Comparison of ENCODE assay signal across 8 mouse cellular contexts in genomic region chr3:87886416-87886815, GRCm38 (mm10). TPM values are rescaled to one million over a fixed set of nuclear protein-coding genes. Genes with fewer than 3 reads are reported as not detected.
DNase-seq lines count a peak whose midpoint lies in the region; ATAC-seq and TF ChIP-seq lines count a peak whose summit lies in the region.

No protein-coding gene starts in this region.

- H3K4me2 ChIP-seq in kidney, embryonic 15.5 days, result peak overlapping the region; percentile 65
- H3K4me2 ChIP-seq in hindbrain, embryonic 13.5 days, result peak overlapping the region; percentile 48
- H3K4me2 ChIP-seq in midbrain, embryonic 14.5 days (ENCODE audit: low read length), result peak overlapping the region; percentile 52

- H3K4me3 ChIP-seq in kidney, embryonic 15.5 days (replicated peaks), result peak overlapping the region; percentile 97
- peak overlapping the region; percentile 33; the same call in 1 of the 2 replicates for H3K4me3 ChIP-seq in cortical plate, adult 2 months (ENCODE audit: insufficient read depth, low read length)
- H3K4me3 ChIP-seq in hindbrain, embryonic 13.5 days, result peak overlapping the region; percentile 99
- peak overlapping the region; percentile 42 for H3K4me3 ChIP-seq in midbrain, embryonic 14.5 days (replicated peaks; ENCODE audit: low read depth, low read length)

- H3K9me3 ChIP-seq in kidney, embryonic 15.5 days (replicated peaks), result no peaks in the 10 kb centered on the region; the same call in 1 of the 2 replicates
- H3K9me3 ChIP-seq in hindbrain, embryonic 13.5 days, result no peaks in the 10 kb centered on the region
- no peaks in the 10 kb centered on the region for H3K9me3 ChIP-seq in midbrain, embryonic 14.5 days (ENCODE audit: control insufficient read depth, low read length)

- H3K9ac ChIP-seq in kidney, embryonic 15.5 days, result 0 out of 2 replicates have a peak overlapping the region, but pooled peaks have one; percentile 4
- H3K9ac ChIP-seq in hindbrain, embryonic 13.5 days, result no peak overlapping the region
- H3K9ac ChIP-seq in midbrain, embryonic 14.5 days (replicated peaks; ENCODE audit: low read length), result no peak overlapping the region

- H3K27ac ChIP-seq in kidney, embryonic 15.5 days, result 0 out of 2 replicates have a peak overlapping the region, but pooled peaks have one; percentile 45
- H3K27ac ChIP-seq in cortical plate, adult 2 months (ENCODE audit: insufficient read depth, low read length), result no peak overlapping the region
- H3K27ac ChIP-seq in hindbrain, embryonic 13.5 days, result no peak overlapping the region
- no peak overlapping the region for H3K27ac ChIP-seq in midbrain, embryonic 14.5 days (replicated peaks; ENCODE audit: low read depth, low read length)

- no peak for ATAC-seq in kidney, embryonic 15.5 days (replicated peaks; ENCODE audit: low FRiP score)
- ATAC-seq in hindbrain, embryonic 13.5 days (ENCODE audit: low FRiP score), result no peak
- ATAC-seq in midbrain, embryonic 14.5 days (ENCODE audit: low FRiP score, low TSS enrichment), result no peak

- no peak for TF ChIP-seq CTCF in cortical plate, adult 2 months (IDR thresholded peaks at IDR 0.05; ENCODE audit: extremely low read depth, insufficient read depth, low read length)

- no peak for TF ChIP-seq POLR2A in cortical plate, adult 2 months (IDR thresholded peaks at IDR 0.05; ENCODE audit: extremely low read depth, insufficient read depth, low read length)

- no peak for DNase-seq in kidney, postnatal 25 days
- no peak for DNase-seq in midbrain, embryonic 14.5 days
- DNase-seq in frontal cortex, postnatal 36 days (ENCODE audit: low spot score in 2 of 2), result no peak
- DNase-seq in testis, postnatal 10 days (ENCODE audit: low spot score), result no peak
- DNase-seq in gastrocnemius, adult 18-20 months (ENCODE audit: low spot score), result no peak

- no peaks in the 10 kb centered on the region for H3K27me3 ChIP-seq in kidney, embryonic 15.5 days
- no peaks in the 10 kb centered on the region for H3K27me3 ChIP-seq in hindbrain, embryonic 13.5 days
- H3K27me3 ChIP-seq in midbrain, embryonic 14.5 days (ENCODE audit: control insufficient read depth, insufficient read depth, low read length), result no peaks in the 10 kb centered on the region

- 84% methylated on average over 6 of the region's 6 CpGs for WGBS in kidney, embryonic 15.5 days
- WGBS in hindbrain, embryonic 13.5 days, result 87% methylated on average over 6 of the region's 6 CpGs
- 79% methylated on average over 6 of the region's 6 CpGs for WGBS in midbrain, embryonic 14.5 days

- H3K4me1 ChIP-seq in kidney, embryonic 15.5 days, result peaks cover 19% of the 10 kb centered on the region
- peaks cover 7% of the 10 kb centered on the region; the same call in 1 of the 2 replicates for H3K4me1 ChIP-seq in cortical plate, adult 2 months (ENCODE audit: control insufficient read depth, insufficient read depth, low read length)
- peaks cover 24% of the 10 kb centered on the region for H3K4me1 ChIP-seq in hindbrain, embryonic 13.5 days (replicated peaks)
- H3K4me1 ChIP-seq in midbrain, embryonic 14.5 days (ENCODE audit: control insufficient read depth, insufficient read depth, low read length), result peaks cover 18% of the 10 kb centered on the region

- H3K36me3 ChIP-seq in kidney, embryonic 15.5 days, result peaks cover 1% of the 10 kb centered on the region; the same call in 1 of the 2 replicates
- peaks cover 6% of the 10 kb centered on the region; the same call in 1 of the 2 replicates for H3K36me3 ChIP-seq in hindbrain, embryonic 13.5 days
- H3K36me3 ChIP-seq in midbrain, embryonic 14.5 days (ENCODE audit: control insufficient read depth, insufficient read depth, low read length), result no peaks in the 10 kb centered on the region

RNA-seq across cellular contexts. Expression of gene Prcc, which starts 1.0 kb away (rescaled TPM):
- polyA plus RNA-seq in kidney, embryonic 15.5 days (2015; fragmentation: Nextera tagmentation; extraction: Ambion mirVana), result 14.4 and 16.1 TPM in 2 replicates
- polyA plus RNA-seq in cortical plate, adult 2 months (2012; rRNA removed), result 36.6 and 37.2 TPM in 2 replicates
- polyA plus RNA-seq in hindbrain, embryonic 13.5 days (2015; fragmentation: Nextera tagmentation; extraction: Ambion mirVana), result 15.5 and 15.6 TPM in 2 replicates
- 17.4 and 22.5 TPM in 2 replicates for polyA plus RNA-seq in midbrain, embryonic 14.5 days (2014; fragmentation: Nextera tagmentation; extraction: Ambion mirVana)
- total RNA-seq in gastrocnemius, adult 18-20 months (2021), result 10 to 100 TPM; 48.3 to 55.2 TPM

RNA-seq across cellular contexts. Expression of gene Hdgf, which starts 19.7 kb away (rescaled TPM):
- polyA plus RNA-seq in kidney, embryonic 15.5 days (2015; fragmentation: Nextera tagmentation; extraction: Ambion mirVana), result 221 and 234 TPM in 2 replicates
- 169 and 175 TPM in 2 replicates for polyA plus RNA-seq in cortical plate, adult 2 months (2012; rRNA removed)
- polyA plus RNA-seq in hindbrain, embryonic 13.5 days (2015; fragmentation: Nextera tagmentation; extraction: Ambion mirVana), result 139 and 155 TPM in 2 replicates
- polyA plus RNA-seq in midbrain, embryonic 14.5 days (2014; fragmentation: Nextera tagmentation; extraction: Ambion mirVana), result 157 and 185 TPM in 2 replicates
- total RNA-seq in gastrocnemius, adult 18-20 months (2021), result 100 to 1,000 TPM; 219 to 232 TPM

RNA-seq across cellular contexts. Expression of gene Mrpl24, which starts 32.9 kb away (rescaled TPM):
- 85.4 TPM in 2 replicates for polyA plus RNA-seq in kidney, embryonic 15.5 days (2015; fragmentation: Nextera tagmentation; extraction: Ambion mirVana)
- 69.2 and 72.4 TPM in 2 replicates for polyA plus RNA-seq in cortical plate, adult 2 months (2012; rRNA removed)
- 63.9 and 70.1 TPM in 2 replicates for polyA plus RNA-seq in hindbrain, embryonic 13.5 days (2015; fragmentation: Nextera tagmentation; extraction: Ambion mirVana)
- polyA plus RNA-seq in midbrain, embryonic 14.5 days (2014; fragmentation: Nextera tagmentation; extraction: Ambion mirVana), result 55.8 and 56.3 TPM in 2 replicates
- total RNA-seq in gastrocnemius, adult 18-20 months (2021), result 10 to 100 TPM; 42.2 to 49.1 TPM

RNA-seq across cellular contexts. Expression of gene Sh2d2a, which starts 39.9 kb away (rescaled TPM):
- polyA plus RNA-seq in kidney, embryonic 15.5 days (2015; fragmentation: Nextera tagmentation; extraction: Ambion mirVana), result 0.09 TPM in 1 of 2 replicates, not detected in the other
- 0.04 TPM in 1 of 2 replicates, not detected in the other for polyA plus RNA-seq in cortical plate, adult 2 months (2012; rRNA removed)
- not detected in 2 replicates for polyA plus RNA-seq in hindbrain, embryonic 13.5 days (2015; fragmentation: Nextera tagmentation; extraction: Ambion mirVana)
- 0.05 TPM in 1 of 2 replicates, not detected in the other for polyA plus RNA-seq in midbrain, embryonic 14.5 days (2014; fragmentation: Nextera tagmentation; extraction: Ambion mirVana)
- total RNA-seq in gastrocnemius, adult 18-20 months (2021), result not detected

RNA-seq across cellular contexts. Expression of gene Isg20l2, which starts 43.7 kb away (rescaled TPM):
- polyA plus RNA-seq in kidney, embryonic 15.5 days (2015; fragmentation: Nextera tagmentation; extraction: Ambion mirVana), result 62.5 and 64.3 TPM in 2 replicates
- polyA plus RNA-seq in cortical plate, adult 2 months (2012; rRNA removed), result 11.3 and 12.0 TPM in 2 replicates
- polyA plus RNA-seq in hindbrain, embryonic 13.5 days (2015; fragmentation: Nextera tagmentation; extraction: Ambion mirVana), result 40.1 and 40.7 TPM in 2 replicates
- polyA plus RNA-seq in midbrain, embryonic 14.5 days (2014; fragmentation: Nextera tagmentation; extraction: Ambion mirVana), result 19.1 and 23.2 TPM in 2 replicates
- total RNA-seq in gastrocnemius, adult 18-20 months (2021), result 1 to 10 TPM; 6.3 to 8.1 TPM

Comparison
In these comparisons a context has a peak if more than half of its experiments do, and no peak if none do; other contexts are left out.
1. H3K4me3 ChIP-seq: peak in every context shown above with its lines; median percentile 99 in hindbrain, embryonic 13.5 days; 97 in kidney, embryonic 15.5 days; 42 in midbrain, embryonic 14.5 days; 33 in cortical plate, adult 2 months.